Mouse (Mus musculus) stomach, embryonic 16.5 days (tissue): ENCODE data around the gene Lrp5. TPM values are rescaled to one million over a fixed set of nuclear protein-coding genes. Genes with fewer than 3 reads are reported as not detected.

Experiments used
- ATAC-seq: fragments of 200-750 bp; cut with Nextera tagmentation; 2 replicates; pipeline ENCODE4 v1.8.0; 2017; ENCODE audit warnings: moderate number of reproducible peaks, moderate TSS enrichment; ENCODE audit not compliant: insufficient read depth, low FRiP score
- H3K27ac ChIP-seq: fragments of 300-500 bp; sonication (generic); 2 replicates; pipeline ENCODE4 v1.5.1; 2014; ENCODE audit warnings: low read length
- H3K27me3 ChIP-seq: fragments of 300-500 bp; sonication (generic); 2 replicates; pipeline ENCODE4 v1.6.1; 2014; ENCODE audit warnings: low read length, control low read depth, mixed read lengths; ENCODE audit not compliant: control insufficient read depth, insufficient read depth
- H3K36me3 ChIP-seq: fragments of 300-500 bp; sonication (generic); 2 replicates; pipeline ENCODE4 v1.6.1; 2014; ENCODE audit warnings: low read length; ENCODE audit not compliant: control insufficient read depth, insufficient read depth
- H3K4me1 ChIP-seq: fragments of 300-500 bp; sonication (generic); 2 replicates; pipeline ENCODE4 v1.6.1; 2014; ENCODE audit warnings: low read length, control low read depth, mixed read lengths; ENCODE audit not compliant: control insufficient read depth, insufficient read depth
- H3K4me2 ChIP-seq: fragments of 300-500 bp; sonication (generic); 2 replicates; pipeline ENCODE4 v1.6.1; 2014; ENCODE audit warnings: low read depth, low read length, mixed read lengths
- H3K4me3 ChIP-seq: fragments of 300-500 bp; sonication (generic); replicated peaks from 2 replicates; pipeline ENCODE4 v1.5.1; 2014; ENCODE audit warnings: mild to moderate bottlenecking, low read length
- H3K9ac ChIP-seq: fragments of 300-500 bp; sonication (generic); 2 replicates; pipeline ENCODE4 v1.6.1; 2014; ENCODE audit warnings: low read length
- H3K9me3 ChIP-seq: fragments of 300-500 bp; sonication (generic); replicated peaks from 2 replicates; pipeline ENCODE4 v1.6.1; 2016; ENCODE audit warnings: low read length, control low read depth; ENCODE audit not compliant: control insufficient read depth
- WGBS: fragments of 180-500 bp; shearing (Covaris S2); extraction: QIAGEN DNeasy Blood & Tissue Kit; methylation state at CpG from one replicate; pipeline ENCODE4 v1.1.7; 2014; 5-methylcytosine and 5-hydroxymethylcytosine counted together
- polyA plus RNA-seq: library from polyadenylated mRNA; unstranded; fragments of >200 nt; fragmentation: Nextera tagmentation; extraction: Ambion mirVana; gene quantifications from 2 replicates; pipeline ENCODE4 v1.2.1, GENCODE M21; 2015

Lrp5 gene
- polyA plus RNA-seq, 1 experiment from 2014 or later, result 5.5 TPM

DNA sequence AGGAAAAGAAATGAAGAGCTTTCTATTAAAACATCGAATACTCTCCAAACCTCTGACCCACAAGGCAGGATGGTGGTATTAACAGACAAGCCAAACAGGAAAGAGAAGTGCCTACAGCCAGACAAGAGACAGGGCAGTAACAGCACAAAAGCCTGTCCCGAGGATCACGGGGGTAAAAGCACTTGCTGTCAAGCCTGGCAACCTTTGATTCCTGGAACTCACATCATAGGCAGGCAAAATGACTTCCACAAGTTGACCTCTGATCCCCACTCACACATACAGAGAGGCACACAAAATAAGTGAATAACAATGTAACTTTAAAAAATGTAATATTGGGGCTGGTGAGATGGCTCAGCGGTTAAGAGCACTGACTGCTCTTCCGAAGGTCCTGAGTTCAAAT is 146.9 kb downstream of the Lrp5 start:
- H3K4me1 ChIP-seq, result no peaks in the 10 kb centered on the region
- no peak for ATAC-seq
- H3K4me2 ChIP-seq, result no peak overlapping the region
- H3K36me3 ChIP-seq, result peaks cover 4% of the 10 kb centered on the region; the same call in 1 of the 2 replicates
- no peaks in the 10 kb centered on the region for H3K27me3 ChIP-seq
- WGBS, result 92% methylated on average over 5 of the region's 5 CpGs
- no peak overlapping the region for H3K4me3 ChIP-seq
- H3K9me3 ChIP-seq, result no peaks in the 10 kb centered on the region
- no peak overlapping the region for H3K27ac ChIP-seq
- H3K9ac ChIP-seq, result no peak overlapping the region

DNA sequence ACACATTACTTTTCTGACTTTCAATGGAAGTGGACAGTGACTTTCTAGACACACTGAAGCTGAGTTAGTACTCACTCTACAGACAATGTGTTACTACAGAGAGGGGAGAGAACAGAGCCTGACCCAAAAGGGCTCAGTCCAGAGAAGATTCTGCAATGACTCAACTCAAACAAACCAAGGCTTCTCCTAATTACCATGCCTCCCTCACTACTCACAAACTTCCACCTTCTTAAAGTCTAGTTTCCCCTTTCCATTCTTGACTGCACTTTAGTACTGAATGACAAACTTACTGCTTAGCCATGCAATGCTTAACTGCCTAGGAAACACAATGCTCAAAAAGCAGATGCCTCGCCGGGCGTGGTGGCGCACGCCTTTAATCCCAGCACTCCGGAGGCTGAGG is 148.7 kb downstream of the Lrp5 start:
- WGBS, result 98% methylated on average over 6 of the region's 6 CpGs
- no peak overlapping the region for H3K4me3 ChIP-seq

DNA sequence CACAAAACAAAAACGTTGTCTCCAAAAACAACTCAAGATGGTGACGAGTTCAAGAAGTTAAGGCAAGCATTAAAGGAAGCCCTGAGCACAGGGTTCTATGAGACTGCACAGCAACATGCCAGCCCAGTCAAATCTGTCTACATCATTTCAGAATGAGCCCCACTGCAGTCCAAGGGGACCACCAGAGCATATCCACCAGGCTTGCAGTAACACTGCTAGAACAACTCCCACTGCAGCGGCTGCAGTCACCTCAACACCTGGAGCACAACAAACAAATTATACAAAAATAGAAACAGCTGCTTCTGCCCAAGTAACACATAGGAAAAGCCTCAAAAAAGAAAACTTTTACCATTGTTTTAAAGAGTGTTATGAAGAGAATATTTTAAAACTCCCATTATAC is 151.4 kb downstream of the Lrp5 start:
- no peaks in the 10 kb centered on the region for H3K27me3 ChIP-seq
- no peak overlapping the region for H3K9ac ChIP-seq
- 83% methylated on average over 3 of the region's 3 CpGs for WGBS
- no peak overlapping the region for H3K4me2 ChIP-seq
- no peaks in the 10 kb centered on the region for H3K4me1 ChIP-seq
- no peaks in the 10 kb centered on the region for H3K9me3 ChIP-seq
- no peak for ATAC-seq
- no peaks in the 10 kb centered on the region for H3K36me3 ChIP-seq
- no peak overlapping the region for H3K27ac ChIP-seq
- H3K4me3 ChIP-seq, result no peak overlapping the region

More for the DNA sequence above, 148.7 kb downstream of the Lrp5 start:
- Histone ChIP-seq H3K9ac (no peak overlapping the region), H3K36me3 (peaks cover 2% of the 10 kb centered on the region; the same call in 1 of the 2 replicates), H3K27me3 (no peaks in the 10 kb centered on the region), H3K9me3 (no peaks in the 10 kb centered on the region), H3K4me2 (no peak overlapping the region), H3K4me1 (no peaks in the 10 kb centered on the region), H3K27ac (no peak overlapping the region)
- ATAC-seq, result no peak

Other genes with a start within 250 kb of the Lrp5 start
- 53.0 and 54.0 TPM in 2 replicates for gene Ppp6r3, start 110.8 kb downstream of the Lrp5 start, polyA plus RNA-seq
- 37.1 and 39.9 TPM in 2 replicates for gene 1810055G02Rik, start 21.7 kb upstream of the Lrp5 start, polyA plus RNA-seq
- gene Kmt5b, start 80.9 kb upstream of the Lrp5 start, polyA plus RNA-seq, result 22.2 and 22.6 TPM in 2 replicates
- gene Chka, start 165.2 kb upstream of the Lrp5 start, polyA plus RNA-seq, result 42.2 and 44.4 TPM in 2 replicates
- 43.1 and 46.6 TPM in 2 replicates for gene Tcirg1, start 220.6 kb upstream of the Lrp5 start, polyA plus RNA-seq
- 271 and 298 TPM in 2 replicates for gene Ndufs8, start 226.2 kb upstream of the Lrp5 start, polyA plus RNA-seq
- 3.5 and 4.9 TPM in 2 replicates for gene Aldh3b1, start 243.2 kb upstream of the Lrp5 start, polyA plus RNA-seq
- 25.6 and 29.9 TPM in 2 replicates for gene Unc93b1, start 248.6 kb upstream of the Lrp5 start, polyA plus RNA-seq